Mouse (Mus musculus) neural tube, embryonic 11.5 days (tissue): ENCODE results near the gene Mpl. TPM values are rescaled to one million over a fixed set of nuclear protein-coding genes. Genes with fewer than 3 reads are reported as not detected.

Experiments used
- ATAC-seq: fragments of 200-750 bp; cut with Nextera tagmentation; 2 replicates; pipeline ENCODE4 v1.8.0; 2017; ENCODE audit warnings: moderate number of reproducible peaks, mild to moderate bottlenecking, moderate TSS enrichment, moderate library complexity; ENCODE audit not compliant: insufficient read depth, low FRiP score, low TSS enrichment
- DNase-seq: peaks from one replicate; pipeline ENCODE4 v3.0.0-alpha.2; 2015; ENCODE audit warnings: low spot score
- H3K27ac ChIP-seq: fragments of 300-500 bp; sonication (generic); 2 replicates; pipeline ENCODE4 v1.5.1; 2014; ENCODE audit warnings: low read depth, mild to moderate bottlenecking, low read length
- H3K27me3 ChIP-seq: fragments of 300-500 bp; sonication (generic); 2 replicates; pipeline ENCODE4 v1.6.1; 2014; ENCODE audit warnings: mild to moderate bottlenecking, low read length, mixed read lengths; ENCODE audit not compliant: control insufficient read depth, insufficient read depth
- H3K36me3 ChIP-seq: fragments of 300-500 bp; sonication (generic); 2 replicates; pipeline ENCODE4 v1.6.1; 2014; ENCODE audit warnings: mild to moderate bottlenecking, low read length, moderate library complexity, mixed read lengths; ENCODE audit not compliant: control insufficient read depth, insufficient read depth
- H3K4me1 ChIP-seq: fragments of 300-500 bp; sonication (generic); 2 replicates; pipeline ENCODE4 v1.6.1; 2014; ENCODE audit warnings: low read length, mixed read lengths; ENCODE audit not compliant: control insufficient read depth, insufficient read depth
- H3K4me2 ChIP-seq: fragments of 300-500 bp; sonication (generic); 2 replicates; pipeline ENCODE4 v1.6.1; 2014; ENCODE audit warnings: low read depth, mild to moderate bottlenecking, moderate library complexity
- H3K4me3 ChIP-seq: fragments of 300-500 bp; sonication (generic); 2 replicates; pipeline ENCODE4 v1.5.1; 2014; ENCODE audit warnings: low read depth, low read length
- H3K9ac ChIP-seq: fragments of 300-500 bp; sonication (generic); 2 replicates; pipeline ENCODE4 v1.6.1; 2014; ENCODE audit warnings: mild to moderate bottlenecking, low read length
- H3K9me3 ChIP-seq: fragments of 300-500 bp; sonication (generic); 2 replicates; pipeline ENCODE4 v1.6.1; 2016; ENCODE audit warnings: low read length; ENCODE audit not compliant: control insufficient read depth
- WGBS: fragments of 180-500 bp; shearing (Covaris S2); extraction: QIAGEN DNeasy Blood & Tissue Kit; methylation state at CpG from one replicate; pipeline ENCODE4 v1.1.7; 2014; 5-methylcytosine and 5-hydroxymethylcytosine counted together
- polyA plus RNA-seq: library from polyadenylated mRNA; unstranded; fragments of >200 nt; fragmentation: Nextera tagmentation; extraction: Ambion mirVana; gene quantifications from 2 replicates; pipeline ENCODE4 v1.2.1, GENCODE M21; 2014

Mpl gene
- polyA plus RNA-seq, 1 experiment from 2014 or later, result 2.1 TPM

GRCm38 (mm10) chr4:118465697-118466163, 8.4 kb upstream of the Mpl start:
- no peak overlapping the region for H3K9ac ChIP-seq
- H3K4me3 ChIP-seq, result no peak overlapping the region
- H3K4me2 ChIP-seq, result no peak overlapping the region
- no peaks in the 10 kb centered on the region for H3K9me3 ChIP-seq
- 18% methylated on average over 10 of the region's 11 CpGs for WGBS
- no peaks in the 10 kb centered on the region for H3K36me3 ChIP-seq
- no peaks in the 10 kb centered on the region for H3K27me3 ChIP-seq
- DNase-seq (no peak), ATAC-seq (no peak)
- H3K4me1 ChIP-seq, result 0 out of 2 replicates have a peak, but pooled peaks cover 2% of the 10 kb centered on the region
- H3K27ac ChIP-seq, result no peak overlapping the region

GRCm38 (mm10) chr4:118464956-118465355, 7.6 kb upstream of the Mpl start:
- no peaks in the 10 kb centered on the region for H3K9me3 ChIP-seq
- no peak overlapping the region for H3K4me3 ChIP-seq
- no peak for DNase-seq
- no peaks in the 10 kb centered on the region for H3K36me3 ChIP-seq
- 0 out of 2 replicates have a peak, but pooled peaks cover 2% of the 10 kb centered on the region for H3K4me1 ChIP-seq
- H3K4me2 ChIP-seq, result no peak overlapping the region
- no peak for ATAC-seq
- H3K27me3 ChIP-seq, result no peaks in the 10 kb centered on the region
- 91% methylated on average over 3 of the region's 3 CpGs for WGBS
- H3K9ac ChIP-seq, result no peak overlapping the region
- H3K27ac ChIP-seq, result no peak overlapping the region

GRCm38 (mm10) chr4:118446415-118447153, 10.7 kb downstream of the Mpl start:
- Histone ChIP-seq H3K4me1 (peaks cover 10% of the 10 kb centered on the region), H3K9ac (peak overlapping the region; percentile 58), H3K27me3 (no peaks in the 10 kb centered on the region), H3K4me3 (peak overlapping the region; percentile 30), H3K27ac (no peak overlapping the region), H3K4me2 (peak overlapping the region; percentile 68), H3K36me3 (no peaks in the 10 kb centered on the region), H3K9me3 (no peaks in the 10 kb centered on the region)
- ATAC-seq (peak; percentile 48; the same call in 1 of the 2 replicates), DNase-seq (peak; percentile 45)
- 20% methylated on average over 24 of the region's 24 CpGs for WGBS

- H3K27ac ChIP-seq, result no peak overlapping the region
- peak; percentile 70 for ATAC-seq
Measured at GRCm38 (mm10) chr4:118445781-118446414, 11.4 kb downstream of the Mpl start.

GRCm38 (mm10) chr4:118445088-118445487, 12.2 kb downstream of the Mpl start:
- Histone ChIP-seq H3K9me3 (no peaks in the 10 kb centered on the region), H3K4me3 (no peak overlapping the region), H3K27me3 (no peaks in the 10 kb centered on the region), H3K36me3 (no peaks in the 10 kb centered on the region), H3K4me1 (peaks cover 10% of the 10 kb centered on the region), H3K9ac (no peak overlapping the region), H3K27ac (no peak overlapping the region), H3K4me2 (no peak overlapping the region)
- DNase-seq, result no peak
- 86% methylated on average over 10 of the region's 10 CpGs for WGBS
- no peak for ATAC-seq

More at GRCm38 (mm10) chr4:118445781-118446414, 11.4 kb downstream of the Mpl start:
- H3K9me3 ChIP-seq, result no peaks in the 10 kb centered on the region
- peaks cover 10% of the 10 kb centered on the region for H3K4me1 ChIP-seq
- peak overlapping the region; percentile 58 for H3K9ac ChIP-seq
- H3K4me3 ChIP-seq, result peak overlapping the region; percentile 30
- no peaks in the 10 kb centered on the region for H3K27me3 ChIP-seq
- no peaks in the 10 kb centered on the region for H3K36me3 ChIP-seq
- peak; percentile 51 for DNase-seq
- H3K4me2 ChIP-seq, result peak overlapping the region; percentile 68
- 17% methylated on average over 18 of the region's 18 CpGs for WGBS

- DNase-seq, result peak; percentile 41
- H3K36me3 ChIP-seq, result peaks cover 6% of the 10 kb centered on the region; the same call in 1 of the 2 replicates
- peaks cover 14% of the 10 kb centered on the region for H3K4me1 ChIP-seq
- WGBS, result 8% methylated on average over 12 of the region's 12 CpGs
- no peak for ATAC-seq
- H3K9me3 ChIP-seq, result no peaks in the 10 kb centered on the region
- H3K9ac ChIP-seq, result peak overlapping the region; percentile 77
- H3K27ac ChIP-seq, result peak overlapping the region; percentile 79
- H3K4me3 ChIP-seq, result peak overlapping the region; percentile 70
- no peaks in the 10 kb centered on the region for H3K27me3 ChIP-seq
- H3K4me2 ChIP-seq, result peak overlapping the region; percentile 88
Measured at GRCm38 (mm10) chr4:118437829-118438253, 19.5 kb downstream of the Mpl start.

GRCm38 (mm10) chr4:118436820-118437603, 20.3 kb downstream of the Mpl start, which contains the start of gene Cdc20:
Gene Cdc20 (minus strand): TSS chr4:118437352.
- Histone ChIP-seq H3K4me2 (peak within 1 kb of the TSS; percentile 88), H3K36me3 (peaks cover 8% of the 10 kb centered on the region; the same call in 1 of the 2 replicates), H3K9me3 (no peaks in the 10 kb centered on the region), H3K4me3 (peak within 1 kb of the TSS; percentile 70), H3K4me1 (peaks cover 14% of the 10 kb centered on the region), H3K27ac (peak within 1 kb of the TSS; percentile 79), H3K9ac (peak within 1 kb of the TSS; percentile 79), H3K27me3 (no peaks in the 10 kb centered on the region)
- under 1% methylated on average over 66 of the region's 67 CpGs for WGBS
- ATAC-seq (peak; percentile 96), DNase-seq (peak; percentile 93)

GRCm38 (mm10) chr4:118432332-118432731, 25.0 kb downstream of the Mpl start:
- H3K4me1 ChIP-seq, result peaks cover 18% of the 10 kb centered on the region
- WGBS, result 78% methylated on average over 8 of the region's 8 CpGs

More at GRCm38 (mm10) chr4:118432332-118432731, 25.0 kb downstream of the Mpl start:
- H3K9ac ChIP-seq, result no peak overlapping the region
- peaks cover 13% of the 10 kb centered on the region; the same call in 1 of the 2 replicates for H3K36me3 ChIP-seq
- H3K27me3 ChIP-seq, result no peaks in the 10 kb centered on the region
- DNase-seq (no peak), ATAC-seq (no peak)
- no peak overlapping the region for H3K27ac ChIP-seq
- H3K9me3 ChIP-seq, result no peaks in the 10 kb centered on the region
- H3K4me2 ChIP-seq, result no peak overlapping the region
- H3K4me3 ChIP-seq, result no peak overlapping the region
